Mouse (Mus musculus) adrenal gland, postnatal 36 days (tissue): Measurements from ENCODE around the gene Cst7. TPM values are rescaled to one million over a fixed set of nuclear protein-coding genes. Genes with fewer than 3 reads are reported as not detected.

Experiments used
- DNase-seq, 2 experiments: peaks; one replicate each; pipeline ENCODE4 v3.0.0; 2021; ENCODE audit warnings: mixed read lengths in 1 of 2
- total RNA-seq, 2 experiments: library from RNA; stranded (reverse); gene quantifications; 2 replicates each; pipeline ENCODE4 v1.2.3; 2021

Gene Cst7
- total RNA-seq, 2 experiments from 2014 or later, result not detected

DNA sequence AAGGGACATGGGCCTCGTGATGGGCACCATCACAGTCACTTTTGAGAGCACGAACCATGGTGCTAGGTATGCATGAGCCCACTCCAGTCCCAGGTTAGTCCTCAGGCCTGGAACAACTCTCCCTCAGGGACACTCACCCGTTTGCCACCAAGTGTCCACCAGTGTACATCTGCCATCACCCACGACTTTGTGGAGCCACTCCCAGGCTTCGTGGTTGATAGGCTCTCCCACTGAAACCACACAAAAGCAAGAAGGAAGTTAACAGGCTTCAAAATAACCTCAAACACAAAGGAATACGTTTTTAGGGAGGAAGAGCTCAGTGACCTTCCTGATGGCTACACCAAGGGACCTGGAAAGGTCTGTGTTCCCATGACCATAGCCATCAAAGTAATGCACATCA, 56.9 kb downstream of the Cst7 start:
- DNase-seq, result no peak

Other genes with a start within 250 kb of the Cst7 start
- 1 to 10 TPM; 3.2 to 3.8 TPM for gene Gm10130, start 246.7 kb upstream of the Cst7 start, total RNA-seq
- 1 to 10 TPM; 4.4 to 5.7 TPM for gene 3300002I08Rik, start 207.7 kb upstream of the Cst7 start, total RNA-seq
- gene Zfp442, start 118.9 kb upstream of the Cst7 start, total RNA-seq, result 1 to 10 TPM; 4.9 to 6.5 TPM
- 1 to 10 TPM; 1.1 to 1.2 TPM for gene Zfp345, start 85.3 kb upstream of the Cst7 start, total RNA-seq
- 100 to 1,000 TPM; 117 to 146 TPM for gene Apmap, start 38.2 kb downstream of the Cst7 start, total RNA-seq
- gene Acss1, start 98.1 kb downstream of the Cst7 start, total RNA-seq, result 10 to 100 TPM; 23.2 to 29.1 TPM
- gene Vsx1, start 118.9 kb downstream of the Cst7 start, total RNA-seq, result not detected
- 10 to 100 TPM in 1 of 2 experiments, 1 to 10 TPM in 1; 7.2 to 11.4 TPM for gene Entpd6, start 178.6 kb downstream of the Cst7 start, total RNA-seq
- gene Pygb, start 216.3 kb downstream of the Cst7 start, total RNA-seq, result 10 to 100 TPM; 41.5 to 42.6 TPM